Mouse (Mus musculus): Measurements from ENCODE around the gene Asb8.

GRCm38 (mm10) chr15:98133471-98133870 is 32.0 kb downstream of the Asb8 start:
- TF ChIP-seq CTCF (IDR thresholded peaks at IDR 0.05; ENCODE audit: low read depth, low read length), result no peak
- TF ChIP-seq POLR2A (IDR thresholded peaks at IDR 0.05; ENCODE audit: extremely low read depth, insufficient read depth, low read length), result no peak
